Mouse (Mus musculus): ENCODE data around the gene Rgs7. TPM values are rescaled to one million over a fixed set of nuclear protein-coding genes. Genes with fewer than 3 reads are reported as not detected.

The Rgs7 gene
- 2.8 TPM for polyA plus RNA-seq (2014; fragmentation: Illumina TruSeq; extraction: RNeasy Lipid Tissue Mini Kit (QIAGEN cat#74804); ENCODE audit: low read depth, low replicate concordance)

DNA sequence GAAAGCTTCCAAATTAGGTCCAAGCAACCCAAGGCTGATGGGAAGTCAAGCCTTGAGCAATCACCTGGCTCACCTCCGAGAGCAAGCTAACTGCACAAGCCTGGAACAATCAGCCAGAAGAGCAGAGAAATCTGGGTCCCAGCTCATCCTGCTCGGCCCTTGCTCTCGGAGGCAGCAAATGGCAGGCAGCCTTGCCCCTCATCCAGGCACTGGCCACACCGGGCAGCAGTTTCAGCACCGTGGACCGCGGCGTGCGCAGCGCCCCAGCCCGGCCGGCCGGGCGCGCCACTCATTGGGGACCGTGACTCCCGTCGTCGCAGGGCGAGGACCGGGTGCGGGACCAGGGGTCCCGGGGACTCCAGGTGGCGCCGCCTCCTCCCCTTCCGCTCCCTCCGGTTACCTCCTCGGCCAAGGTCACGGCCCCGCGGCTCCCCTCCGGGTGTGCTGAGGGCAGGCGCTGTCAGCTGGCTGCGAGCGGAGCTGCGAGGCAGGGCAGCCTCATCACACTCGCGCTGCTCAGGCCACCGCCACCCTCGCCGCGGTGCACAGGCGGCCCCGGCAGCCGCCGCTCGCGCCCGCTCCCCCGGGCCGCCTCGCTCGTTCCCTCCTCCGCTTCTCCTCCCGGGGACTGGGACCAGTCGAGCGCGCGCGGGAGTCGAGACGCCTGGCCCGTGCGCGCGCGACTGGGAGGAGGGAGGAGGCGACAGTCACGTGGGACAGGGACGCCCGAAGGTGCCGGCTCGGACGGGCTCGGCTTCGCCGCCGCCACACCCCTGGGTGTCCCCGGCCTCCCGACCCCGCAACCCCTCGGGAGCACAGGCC is at the start of gene Rgs7:
Rgs7 (minus strand) TSS at position 640 of the 822 bp plus-strand sequence.

Other genes starting within 250 kb of the Rgs7 start
- gene Kmo, start 127.9 kb upstream of the Rgs7 start, polyA plus RNA-seq (2014; fragmentation: Illumina TruSeq; extraction: RNeasy Lipid Tissue Mini Kit (QIAGEN cat#74804); ENCODE audit: low read depth, low replicate concordance), result 4.1 TPM
- gene Fh1, start 133.1 kb upstream of the Rgs7 start, polyA plus RNA-seq (2014; fragmentation: Illumina TruSeq; extraction: RNeasy Lipid Tissue Mini Kit (QIAGEN cat#74804); ENCODE audit: low read depth, low replicate concordance), result 241 TPM
- 2.5 TPM for gene Opn3, start 200.3 kb upstream of the Rgs7 start, polyA plus RNA-seq (2014; fragmentation: Illumina TruSeq; extraction: RNeasy Lipid Tissue Mini Kit (QIAGEN cat#74804); ENCODE audit: low read depth, low replicate concordance)
- 36.0 TPM for gene Chml, start 200.4 kb upstream of the Rgs7 start, polyA plus RNA-seq (2014; fragmentation: Illumina TruSeq; extraction: RNeasy Lipid Tissue Mini Kit (QIAGEN cat#74804); ENCODE audit: low read depth, low replicate concordance)
- gene Wdr64, start 206.1 kb upstream of the Rgs7 start, polyA plus RNA-seq (2014; fragmentation: Illumina TruSeq; extraction: RNeasy Lipid Tissue Mini Kit (QIAGEN cat#74804); ENCODE audit: low read depth, low replicate concordance), result not detected

Data from sigmoid colon, adult 10 weeks (tissue).